Mouse (Mus musculus) olfactory bulb, adult 2 months (tissue): ENCODE data around the gene Ctdspl.

Experiments used
- CTCF ChIP-seq: fragments of 200-500 bp; IDR thresholded peaks from 2 replicates; pipeline ENCODE4 v1.5.1; 2012; ENCODE audit warnings: low read depth, mild to moderate bottlenecking, low read length, moderate library complexity; ENCODE audit not compliant: insufficient read depth
- POLR2A ChIP-seq: fragments of 200-500 bp; IDR thresholded peaks from 2 replicates; pipeline ENCODE4 v1.6.1; 2012; ENCODE audit warnings: mild to moderate bottlenecking, low read depth, low read length, moderate library complexity; ENCODE audit not compliant: insufficient read depth

GRCm38 (mm10) chr9:119008871-119009270, 82.6 kb downstream of the Ctdspl start:
- no peak for TF ChIP-seq CTCF
- TF ChIP-seq POLR2A, result no peak
